Mouse (Mus musculus): ENCODE measurements around the gene Copz2. TPM values are rescaled to one million over a fixed set of nuclear protein-coding genes. Genes with fewer than 3 reads are reported as not detected.

Gene Copz2
- polyA plus RNA-seq, 1 experiment from 2014 or later, result 136 TPM

GRCm38 (mm10) chr11:96901332-96901731, 51.7 kb downstream of the Copz2 start:
- Histone ChIP-seq H3K4me2 (ENCODE audit: low read depth, low read length) (no peak overlapping the region), H3K4me3 (replicated peaks; ENCODE audit: low read length) (no peak overlapping the region), H3K9me3 (replicated peaks; ENCODE audit: control insufficient read depth, low read length) (no peaks in the 10 kb centered on the region), H3K27ac (ENCODE audit: low read length) (no peak overlapping the region), H3K4me1 (ENCODE audit: control insufficient read depth, insufficient read depth, low read length) (peaks cover 10% of the 10 kb centered on the region), H3K36me3 (ENCODE audit: control insufficient read depth, insufficient read depth, low read length) (no peaks in the 10 kb centered on the region), H3K9ac (ENCODE audit: low read length) (no peak overlapping the region), H3K27me3 (ENCODE audit: control insufficient read depth, insufficient read depth, low read length) (no peaks in the 10 kb centered on the region)
- WGBS, result 63% methylated on average over 9 of the region's 9 CpGs
- ATAC-seq (ENCODE audit: insufficient read depth, low FRiP score), result no peak

- Histone ChIP-seq H3K4me2 (ENCODE audit: low read depth, low read length) (no peak overlapping the region), H3K9me3 (replicated peaks; ENCODE audit: control insufficient read depth, low read length) (no peaks in the 10 kb centered on the region), H3K27me3 (ENCODE audit: control insufficient read depth, insufficient read depth, low read length) (no peaks in the 10 kb centered on the region), H3K36me3 (ENCODE audit: control insufficient read depth, insufficient read depth, low read length) (no peaks in the 10 kb centered on the region), H3K9ac (ENCODE audit: low read length) (no peak overlapping the region), H3K27ac (ENCODE audit: low read length) (0 out of 2 replicates have a peak overlapping the region, but pooled peaks have one; percentile 13), H3K4me1 (ENCODE audit: control insufficient read depth, insufficient read depth, low read length) (peaks cover 10% of the 10 kb centered on the region), H3K4me3 (replicated peaks; ENCODE audit: low read length) (no peak overlapping the region)
- 21% methylated on average over 16 of the region's 16 CpGs for WGBS
- ATAC-seq (ENCODE audit: insufficient read depth, low FRiP score), result no peak
Observed at GRCm38 (mm10) chr11:96902639-96903635, 53.3 kb downstream of the Copz2 start.

- 40% methylated on average over 15 of the region's 15 CpGs for WGBS
- no peaks in the 10 kb centered on the region for H3K36me3 ChIP-seq (ENCODE audit: control insufficient read depth, insufficient read depth, low read length)
- no peak overlapping the region for H3K4me2 ChIP-seq (ENCODE audit: low read depth, low read length)
- no peak overlapping the region for H3K4me3 ChIP-seq (replicated peaks; ENCODE audit: low read length)
- peaks cover 10% of the 10 kb centered on the region for H3K4me1 ChIP-seq (ENCODE audit: control insufficient read depth, insufficient read depth, low read length)
- no peak for ATAC-seq (ENCODE audit: insufficient read depth, low FRiP score)
- no peak overlapping the region for H3K9ac ChIP-seq (ENCODE audit: low read length)
- H3K9me3 ChIP-seq (replicated peaks; ENCODE audit: control insufficient read depth, low read length), result no peaks in the 10 kb centered on the region
- H3K27ac ChIP-seq (ENCODE audit: low read length), result no peak overlapping the region
- no peaks in the 10 kb centered on the region for H3K27me3 ChIP-seq (ENCODE audit: control insufficient read depth, insufficient read depth, low read length)
Observed at GRCm38 (mm10) chr11:96906431-96907161, 56.9 kb downstream of the Copz2 start.

- Histone ChIP-seq H3K27me3 (ENCODE audit: control insufficient read depth, insufficient read depth, low read length) (no peaks in the 10 kb centered on the region), H3K4me2 (ENCODE audit: low read depth, low read length) (no peak overlapping the region), H3K4me3 (replicated peaks; ENCODE audit: low read length) (no peak overlapping the region), H3K9me3 (replicated peaks; ENCODE audit: control insufficient read depth, low read length) (no peaks in the 10 kb centered on the region), H3K36me3 (ENCODE audit: control insufficient read depth, insufficient read depth, low read length) (no peaks in the 10 kb centered on the region), H3K9ac (ENCODE audit: low read length) (no peak overlapping the region), H3K27ac (ENCODE audit: low read length) (no peak overlapping the region), H3K4me1 (ENCODE audit: control insufficient read depth, insufficient read depth, low read length) (no peaks in the 10 kb centered on the region)
- no peak for ATAC-seq (ENCODE audit: insufficient read depth, low FRiP score)
- 84% methylated on average over 12 of the region's 12 CpGs for WGBS
Observed at GRCm38 (mm10) chr11:96908594-96908993, 58.9 kb downstream of the Copz2 start.

- Histone ChIP-seq H3K9ac (ENCODE audit: low read length) (no peak overlapping the region), H3K9me3 (replicated peaks; ENCODE audit: control insufficient read depth, low read length) (no peaks in the 10 kb centered on the region), H3K4me2 (ENCODE audit: low read depth, low read length) (no peak overlapping the region), H3K27ac (ENCODE audit: low read length) (no peak overlapping the region), H3K36me3 (ENCODE audit: control insufficient read depth, insufficient read depth, low read length) (no peaks in the 10 kb centered on the region), H3K4me3 (replicated peaks; ENCODE audit: low read length) (no peak overlapping the region), H3K4me1 (ENCODE audit: control insufficient read depth, insufficient read depth, low read length) (peaks cover 1% of the 10 kb centered on the region), H3K27me3 (ENCODE audit: control insufficient read depth, insufficient read depth, low read length) (no peaks in the 10 kb centered on the region)
- ATAC-seq (ENCODE audit: insufficient read depth, low FRiP score), result peak; percentile 79; the same call in 1 of the 2 replicates
- WGBS, result 24% methylated on average over 7 of the region's 7 CpGs
Observed at GRCm38 (mm10) chr11:96910003-96910402, 60.3 kb downstream of the Copz2 start.

MicroRNA genes within 50 kb of the gene (microRNA counts, 519-probe panel; counts per million panel counts)
- microRNA mmu-miR-152, result 3,958 counts per million, percentile 92 among the panel's probes with 10 or more counts

Small RNA genes lying within 50 kb of the gene (microRNA-seq; reads per million reads assigned to microRNA genes)
- gene Mir152, result 264 reads per million, percentile 65 among the genes with 10 or more reads in this experiment

Other genes with a start within 250 kb of the Copz2 start
- gene Snx11, start 72.3 kb upstream of the Copz2 start, polyA plus RNA-seq (2015; fragmentation: Nextera tagmentation; extraction: Ambion mirVana), result 14.6 and 14.9 TPM in 2 replicates
- 67.5 and 75.1 TPM in 2 replicates for gene Cbx1, start 60.7 kb upstream of the Copz2 start, polyA plus RNA-seq (2015; fragmentation: Nextera tagmentation; extraction: Ambion mirVana)
- gene Nfe2l1, start 19.9 kb upstream of the Copz2 start, polyA plus RNA-seq (2015; fragmentation: Nextera tagmentation; extraction: Ambion mirVana), result 64.8 and 65.7 TPM in 2 replicates
- 68.7 and 75.0 TPM in 2 replicates for gene Cdk5rap3, start 66.6 kb downstream of the Copz2 start, polyA plus RNA-seq (2015; fragmentation: Nextera tagmentation; extraction: Ambion mirVana)
- 70.8 and 81.7 TPM in 2 replicates for gene Prr15l, start 78.2 kb downstream of the Copz2 start, polyA plus RNA-seq (2015; fragmentation: Nextera tagmentation; extraction: Ambion mirVana)
- gene Pnpo, start 94.1 kb downstream of the Copz2 start, polyA plus RNA-seq (2015; fragmentation: Nextera tagmentation; extraction: Ambion mirVana), result 70.7 and 76.8 TPM in 2 replicates
- gene Sp2, start 133.1 kb downstream of the Copz2 start, polyA plus RNA-seq (2015; fragmentation: Nextera tagmentation; extraction: Ambion mirVana), result 13.4 and 14.6 TPM in 2 replicates
- 6.1 and 9.7 TPM in 2 replicates for gene Sp6, start 163.5 kb downstream of the Copz2 start, polyA plus RNA-seq (2015; fragmentation: Nextera tagmentation; extraction: Ambion mirVana)
- gene Scrn2, start 180.1 kb downstream of the Copz2 start, polyA plus RNA-seq (2015; fragmentation: Nextera tagmentation; extraction: Ambion mirVana), result 20.3 and 20.7 TPM in 2 replicates
- gene Lrrc46, start 191.5 kb downstream of the Copz2 start, polyA plus RNA-seq (2015; fragmentation: Nextera tagmentation; extraction: Ambion mirVana), result 0.34 and 0.62 TPM in 2 replicates
- gene Mrpl10, start 191.7 kb downstream of the Copz2 start, polyA plus RNA-seq (2015; fragmentation: Nextera tagmentation; extraction: Ambion mirVana), result 76.7 and 78.9 TPM in 2 replicates
- 10.5 and 11.8 TPM in 2 replicates for gene Osbpl7, start 200.8 kb downstream of the Copz2 start, polyA plus RNA-seq (2015; fragmentation: Nextera tagmentation; extraction: Ambion mirVana)